Mouse (Mus musculus) CH12.LX (cell line): Measurements from ENCODE around the gene Jsrp1.

ENCODE experiments used
- BHLHE40 ChIP-seq: IDR thresholded peaks from 2 replicates; pipeline ENCODE4 v1.6.1; 2011; ENCODE audit warnings: mild to moderate bottlenecking, low read depth, low read length, improper control_type of control experiment
- CHD2 ChIP-seq: IDR thresholded peaks from 2 replicates; pipeline ENCODE4 v1.6.1; 2011; ENCODE audit warnings: low read length, improper control_type of control experiment
- CTCF ChIP-seq, 2 experiments: IDR thresholded peaks in 1 of 2; conservative IDR thresholded peaks in 1 of 2; 2 replicates each; pipeline ENCODE4 v1.5.1; 2011 to 2012; ENCODE audit warnings: low read depth in 2 of 2, low read length in 2 of 2, improper control_type of control experiment in 1 of 2, inconsistent platforms in 1 of 2, mild to moderate bottlenecking in 1 of 2, moderate library complexity in 1 of 2
- EP300 ChIP-seq: IDR thresholded peaks from 2 replicates; pipeline ENCODE4 v1.6.1; 2011; ENCODE audit warnings: low read length, improper control_type of control experiment
- GABPA ChIP-seq: IDR thresholded peaks from 2 replicates; pipeline ENCODE4 v1.6.1; 2012; ENCODE audit warnings: low read depth, low read length, improper control_type of control experiment, inconsistent platforms; ENCODE audit not compliant: insufficient replicate concordance
- KAT2A ChIP-seq: IDR thresholded peaks from 2 replicates; pipeline ENCODE4 v1.6.1; 2012; ENCODE audit warnings: low read length, improper control_type of control experiment, inconsistent platforms; ENCODE audit not compliant: insufficient replicate concordance
- MXI1 ChIP-seq: IDR thresholded peaks from 2 replicates; pipeline ENCODE4 v1.6.1; 2011; ENCODE audit warnings: mild to moderate bottlenecking, low read depth, low read length, improper control_type of control experiment
- MYC ChIP-seq: IDR thresholded peaks from 2 replicates; pipeline ENCODE4 v1.6.1; 2011; ENCODE audit warnings: low read depth, mild to moderate bottlenecking, improper control_type of control experiment, low read length
- POLR2A ChIP-seq: IDR thresholded peaks from 2 replicates; pipeline ENCODE4 v1.6.1; 2011; ENCODE audit warnings: low read depth, mild to moderate bottlenecking, improper control_type of control experiment, low read length
- POLR2AphosphoS2 ChIP-seq: IDR thresholded peaks from 2 replicates; pipeline ENCODE4 v1.6.1; 2011; ENCODE audit warnings: low read depth, low read length, improper control_type of control experiment
- ZNF384 ChIP-seq: IDR thresholded peaks from 2 replicates; pipeline ENCODE4 v1.6.1; 2012; ENCODE audit warnings: low read depth, low read length, improper control_type of control experiment, inconsistent platforms

DNA sequence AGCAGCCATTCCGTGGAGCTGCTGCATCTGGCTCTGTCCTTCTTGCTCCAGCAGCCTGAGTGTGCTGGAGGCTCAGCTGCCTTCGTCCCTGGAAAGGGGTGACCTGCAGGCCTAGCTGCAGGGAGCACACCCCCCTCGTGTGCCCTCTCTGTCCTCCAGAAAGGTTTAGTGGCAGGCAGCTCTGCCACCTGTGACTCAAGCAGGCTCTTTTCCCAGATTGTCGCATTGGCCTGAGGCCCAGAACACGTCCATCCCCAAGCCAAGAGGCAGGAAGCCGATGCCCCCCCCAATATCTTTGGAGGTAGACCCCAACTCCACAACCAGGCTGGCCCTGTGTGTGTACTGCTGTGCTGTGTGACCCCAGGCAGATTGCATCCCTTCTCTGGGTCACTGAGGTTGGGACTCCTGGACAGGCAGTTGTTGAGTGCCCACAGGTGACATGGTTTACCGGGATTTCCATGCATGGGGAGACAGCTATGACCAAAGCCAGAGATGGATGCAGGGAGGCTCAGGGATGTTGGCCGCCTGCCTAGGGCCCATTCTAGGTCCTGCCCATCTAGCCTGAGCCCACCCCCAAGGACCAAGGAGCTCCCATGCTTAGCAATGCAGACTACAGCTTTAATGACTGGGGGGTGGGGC is 31.9 kb upstream of the Jsrp1 start:
- TF ChIP-seq GABPA (no peak), BHLHE40 (no peak), POLR2A (no peak), KAT2A (no peak), CTCF (conservative IDR thresholded peaks at IDR 0.05 in 1 of 2, IDR thresholded peaks at IDR 0.05 in 1 of 2; ENCODE audit: low read depth in 2 of 2, low read length in 2 of 2) (no peak), POLR2AphosphoS2 (no peak), CHD2 (no peak), MXI1 (no peak), MYC (no peak), ZNF384 (no peak), EP300 (no peak)
